Mouse (Mus musculus) hindbrain, embryonic 12.5 days (tissue): ENCODE measurements at regions not wholly inside any gene's neighbourhood (a gene's known extent, or its start where the extent isn't known, plus 50 kb on each side); places are given as distances from the start of the nearest gene placed in this dataset.
"Not testable (repeated sequence)": the region's sequence is repeated elsewhere in the genome, so short reads cannot be mapped to it uniquely, and the experiment has no call there.

Source experiments
- ATAC-seq: fragments of 200-750 bp; cut with Nextera tagmentation; 2 replicates; pipeline ENCODE4 v1.8.0; 2017; ENCODE audit warnings: moderate TSS enrichment; ENCODE audit not compliant: low FRiP score
- H3K27ac ChIP-seq: fragments of 300-500 bp; sonication (generic); 2 replicates; pipeline ENCODE4 v1.5.1; 2016; ENCODE audit warnings: mild to moderate bottlenecking
- H3K27me3 ChIP-seq: fragments of 300-500 bp; sonication (generic); 2 replicates; pipeline ENCODE4 v1.6.1; 2016; ENCODE audit warnings: mild to moderate bottlenecking
- H3K36me3 ChIP-seq: fragments of 300-500 bp; sonication (generic); 2 replicates; pipeline ENCODE4 v1.6.1; 2016; ENCODE audit warnings: mild to moderate bottlenecking
- H3K4me1 ChIP-seq: fragments of 300-500 bp; sonication (generic); 2 replicates; pipeline ENCODE4 v1.6.1; 2016
- H3K4me2 ChIP-seq: fragments of 300-500 bp; sonication (generic); replicated peaks from 2 replicates; pipeline ENCODE4 v1.6.1; 2016; ENCODE audit warnings: mild to moderate bottlenecking
- H3K4me3 ChIP-seq: fragments of 300-500 bp; sonication (generic); 2 replicates; pipeline ENCODE4 v1.5.1; 2016; ENCODE audit warnings: mild to moderate bottlenecking
- H3K9ac ChIP-seq: fragments of 300-500 bp; sonication (generic); 2 replicates; pipeline ENCODE4 v1.6.1; 2016; ENCODE audit warnings: mild to moderate bottlenecking, moderate library complexity
- H3K9me3 ChIP-seq: fragments of 300-500 bp; sonication (generic); replicated peaks from 2 replicates; pipeline ENCODE4 v1.6.1; 2016; ENCODE audit warnings: mild to moderate bottlenecking
- WGBS: fragments of 180-500 bp; shearing (Covaris S2); methylation state at CpG from one replicate; pipeline ENCODE4 v1.1.7; 2016; 5-methylcytosine and 5-hydroxymethylcytosine counted together

GRCm38 (mm10) chr13:78883062-78883461 is 683.5 kb upstream of the Nr2f1 start:
- ATAC-seq = no peak
- Histone ChIP-seq H3K4me3 (no peak overlapping the region), H3K9me3 (no peaks in the 10 kb centered on the region), H3K36me3 (no peaks in the 10 kb centered on the region), H3K27me3 (no peaks in the 10 kb centered on the region), H3K4me2 (no peak overlapping the region), H3K27ac (no peak overlapping the region), H3K9ac (no peak overlapping the region), H3K4me1 (no peaks in the 10 kb centered on the region)
- 92% methylated on average over 1 of the region's 1 CpGs for WGBS

GRCm38 (mm10) chr13:78872582-78872981 is 673.0 kb upstream of the Nr2f1 start:
- WGBS = 30% methylated on average over 5 of the region's 5 CpGs
- no peak for ATAC-seq

GRCm38 (mm10) chr13:78871976-78872375 is 672.4 kb upstream of the Nr2f1 start:
- Histone ChIP-seq H3K4me3 (no peak overlapping the region), H3K9me3 (no peaks in the 10 kb centered on the region), H3K27me3 (no peaks in the 10 kb centered on the region), H3K4me1 (no peaks in the 10 kb centered on the region), H3K4me2 (no peak overlapping the region), H3K36me3 (no peaks in the 10 kb centered on the region), H3K27ac (no peak overlapping the region), H3K9ac (no peak overlapping the region)
- ATAC-seq = no peak
- 37% methylated on average over 6 of the region's 6 CpGs for WGBS

More at GRCm38 (mm10) chr13:78872582-78872981, 673.0 kb upstream of the Nr2f1 start:
- Histone ChIP-seq H3K27me3 (no peaks in the 10 kb centered on the region), H3K36me3 (no peaks in the 10 kb centered on the region), H3K9me3 (no peaks in the 10 kb centered on the region), H3K27ac (no peak overlapping the region), H3K4me3 (no peak overlapping the region), H3K9ac (no peak overlapping the region), H3K4me2 (no peak overlapping the region), H3K4me1 (no peaks in the 10 kb centered on the region)

- Histone ChIP-seq H3K27ac (no peak overlapping the region), H3K36me3 (no peaks in the 10 kb centered on the region), H3K4me1 (no peaks in the 10 kb centered on the region), H3K9me3 (no peaks in the 10 kb centered on the region), H3K4me2 (no peak overlapping the region), H3K9ac (no peak overlapping the region), H3K4me3 (no peak overlapping the region), H3K27me3 (no peaks in the 10 kb centered on the region)
- ATAC-seq = no peak
- WGBS = 37% methylated on average over 2 of the region's 2 CpGs
Measured at GRCm38 (mm10) chr13:78871254-78871653, 671.7 kb upstream of the Nr2f1 start.

GRCm38 (mm10) chr13:78824357-78824756 is 624.8 kb upstream of the Nr2f1 start:
- H3K4me1 ChIP-seq, H3K9ac ChIP-seq, H3K4me2 ChIP-seq, H3K27ac ChIP-seq, ATAC-seq, H3K4me3 ChIP-seq, H3K9me3 ChIP-seq, H3K27me3 ChIP-seq, H3K36me3 ChIP-seq: not testable (repeated sequence)
- 92% methylated on average over 4 of the region's 4 CpGs for WGBS

GRCm38 (mm10) chr13:78809656-78810055 is 610.1 kb upstream of the Nr2f1 start:
- Histone ChIP-seq H3K4me2 (no peak overlapping the region), H3K4me3 (no peak overlapping the region), H3K9me3 (no peaks in the 10 kb centered on the region), H3K4me1 (no peaks in the 10 kb centered on the region), H3K27ac (no peak overlapping the region), H3K36me3 (no peaks in the 10 kb centered on the region), H3K27me3 (no peaks in the 10 kb centered on the region), H3K9ac (no peak overlapping the region)
- WGBS = 39% methylated on average over 2 of the region's 2 CpGs
- peak; percentile 48 for ATAC-seq

- H3K27me3 ChIP-seq = no peaks in the 10 kb centered on the region
- no peaks in the 10 kb centered on the region for H3K4me1 ChIP-seq
- H3K9me3 ChIP-seq = no peaks in the 10 kb centered on the region
- no peak overlapping the region for H3K4me2 ChIP-seq
- peak; percentile 64 for ATAC-seq
- no peak overlapping the region for H3K9ac ChIP-seq
- H3K36me3 ChIP-seq = no peaks in the 10 kb centered on the region
- H3K27ac ChIP-seq = no peak overlapping the region
- H3K4me3 ChIP-seq = no peak overlapping the region
Measured at GRCm38 (mm10) chr13:78802838-78803124, 603.2 kb upstream of the Nr2f1 start.

GRCm38 (mm10) chr13:78802011-78802837 is 602.7 kb upstream of the Nr2f1 start:
- H3K36me3 ChIP-seq = no peaks in the 10 kb centered on the region
- H3K27ac ChIP-seq = no peak overlapping the region
- WGBS = 41% methylated on average over 7 of the region's 7 CpGs
- no peaks in the 10 kb centered on the region for H3K4me1 ChIP-seq
- peak; percentile 63; the same call in 1 of the 2 replicates for ATAC-seq
- H3K9ac ChIP-seq = no peak overlapping the region
- H3K27me3 ChIP-seq = no peaks in the 10 kb centered on the region
- no peak overlapping the region for H3K4me3 ChIP-seq
- H3K9me3 ChIP-seq = no peaks in the 10 kb centered on the region
- H3K4me2 ChIP-seq = no peak overlapping the region

- H3K4me3 ChIP-seq = no peak overlapping the region
- WGBS = 76% methylated on average over 3 of the region's 3 CpGs
- no peaks in the 10 kb centered on the region for H3K27me3 ChIP-seq
- no peak overlapping the region for H3K9ac ChIP-seq
- no peak for ATAC-seq
- no peaks in the 10 kb centered on the region for H3K9me3 ChIP-seq
- no peaks in the 10 kb centered on the region for H3K4me1 ChIP-seq
- H3K36me3 ChIP-seq = no peaks in the 10 kb centered on the region
- H3K4me2 ChIP-seq = no peak overlapping the region
- H3K27ac ChIP-seq = no peak overlapping the region
Measured at GRCm38 (mm10) chr13:78799641-78800040, 600.1 kb upstream of the Nr2f1 start.

- H3K36me3 ChIP-seq = no peaks in the 10 kb centered on the region
- no peak for ATAC-seq
- H3K4me2 ChIP-seq = no peak overlapping the region
- no peak overlapping the region for H3K9ac ChIP-seq
- no peak overlapping the region for H3K27ac ChIP-seq
- H3K4me3 ChIP-seq = no peak overlapping the region
- no peaks in the 10 kb centered on the region for H3K27me3 ChIP-seq
- H3K9me3 ChIP-seq = no peaks in the 10 kb centered on the region
- H3K4me1 ChIP-seq = no peaks in the 10 kb centered on the region
Measured at GRCm38 (mm10) chr13:78795228-78795627, 595.7 kb upstream of the Nr2f1 start.

GRCm38 (mm10) chr13:78784285-78784684 is 584.7 kb upstream of the Nr2f1 start:
- H3K9ac ChIP-seq = no peak overlapping the region
- H3K4me3 ChIP-seq = no peak overlapping the region
- no peaks in the 10 kb centered on the region for H3K27me3 ChIP-seq
- ATAC-seq = no peak
- H3K36me3 ChIP-seq = no peaks in the 10 kb centered on the region
- no peaks in the 10 kb centered on the region for H3K9me3 ChIP-seq
- H3K4me2 ChIP-seq = no peak overlapping the region
- H3K27ac ChIP-seq = no peak overlapping the region
- WGBS = 82% methylated on average over 2 of the region's 2 CpGs
- H3K4me1 ChIP-seq = no peaks in the 10 kb centered on the region

- H3K9ac ChIP-seq = no peak overlapping the region
- 75% methylated on average over 1 of the region's 1 CpGs for WGBS
- H3K4me2 ChIP-seq = no peak overlapping the region
- no peak overlapping the region for H3K4me3 ChIP-seq
- no peaks in the 10 kb centered on the region for H3K27me3 ChIP-seq
- no peaks in the 10 kb centered on the region for H3K4me1 ChIP-seq
- H3K36me3 ChIP-seq = no peaks in the 10 kb centered on the region
- ATAC-seq = no peak
- H3K9me3 ChIP-seq = no peaks in the 10 kb centered on the region
- no peak overlapping the region for H3K27ac ChIP-seq
Measured at GRCm38 (mm10) chr13:78783591-78784240, 584.2 kb upstream of the Nr2f1 start.
